Mouse (Mus musculus): ENCODE measurements around the gene Hoxd11. TPM values are rescaled to one million over a fixed set of nuclear protein-coding genes. Genes with fewer than 3 reads are reported as not detected.

Hoxd11 gene
- polyA plus RNA-seq, 1 experiment from 2014 or later, result 2.1 TPM

GRCm38 (mm10) chr2:74704393-74704998 is 25.1 kb downstream of the Hoxd11 start, which contains the start of gene Hoxd8:
Hoxd8 (plus strand) TSS chr2:74704615.
- WGBS, result under 1% methylated on average over 34 of the region's 52 CpGs
- no peaks in the 10 kb centered on the region for H3K36me3 ChIP-seq
- DNase-seq (ENCODE audit: low spot score), result no peak
- peaks cover 99% of the 10 kb centered on the region for H3K27me3 ChIP-seq (ENCODE audit: insufficient read depth, poor library complexity, severe bottlenecking)
- H3K9me3 ChIP-seq, result no peaks in the 10 kb centered on the region
- peak within 1 kb of the TSS; percentile 52 for H3K27ac ChIP-seq
- H3K4me3 ChIP-seq, result peak within 1 kb of the TSS; percentile 59
- peaks cover 12% of the 10 kb centered on the region for H3K4me1 ChIP-seq

GRCm38 (mm10) chr2:74704999-74705466 is 25.7 kb downstream of the Hoxd11 start:
- WGBS, result 0% methylated on average over 45 of the region's 66 CpGs
- H3K27me3 ChIP-seq (ENCODE audit: insufficient read depth, poor library complexity, severe bottlenecking), result peaks cover 99% of the 10 kb centered on the region
- peak overlapping the region; percentile 52 for H3K27ac ChIP-seq
- no peak for DNase-seq (ENCODE audit: low spot score)
- H3K4me1 ChIP-seq, result peaks cover 12% of the 10 kb centered on the region
- no peaks in the 10 kb centered on the region for H3K9me3 ChIP-seq
- H3K36me3 ChIP-seq, result no peaks in the 10 kb centered on the region
- H3K4me3 ChIP-seq, result peak overlapping the region; percentile 59

- peak overlapping the region; percentile 59 for H3K4me3 ChIP-seq
- 1% methylated on average over 79 of the region's 85 CpGs for WGBS
- H3K9me3 ChIP-seq, result no peaks in the 10 kb centered on the region
- H3K4me1 ChIP-seq, result peaks cover 12% of the 10 kb centered on the region
- no peaks in the 10 kb centered on the region for H3K36me3 ChIP-seq
- peak overlapping the region; percentile 52; the same call in 1 of the 2 replicates for H3K27ac ChIP-seq
- DNase-seq (ENCODE audit: low spot score), result no peak
- peaks cover 99% of the 10 kb centered on the region for H3K27me3 ChIP-seq (ENCODE audit: insufficient read depth, poor library complexity, severe bottlenecking)
Observed at GRCm38 (mm10) chr2:74705467-74706089, 26.2 kb downstream of the Hoxd11 start.

- H3K27me3 ChIP-seq (ENCODE audit: insufficient read depth, poor library complexity, severe bottlenecking), result peaks cover 99% of the 10 kb centered on the region
- WGBS, result 1% methylated on average over 13 of the region's 13 CpGs
Observed at GRCm38 (mm10) chr2:74706393-74706960, 27.1 kb downstream of the Hoxd11 start.

GRCm38 (mm10) chr2:74707599-74707998 is 28.2 kb downstream of the Hoxd11 start:
- peaks cover 19% of the 10 kb centered on the region for H3K4me1 ChIP-seq
- WGBS, result 7% methylated on average over 7 of the region's 7 CpGs
- no peak for DNase-seq (ENCODE audit: low spot score)

More at GRCm38 (mm10) chr2:74706393-74706960, 27.1 kb downstream of the Hoxd11 start:
- no peak overlapping the region for H3K4me3 ChIP-seq
- H3K4me1 ChIP-seq, result peaks cover 12% of the 10 kb centered on the region
- DNase-seq (ENCODE audit: low spot score), result no peak
- no peaks in the 10 kb centered on the region for H3K36me3 ChIP-seq
- no peak overlapping the region for H3K27ac ChIP-seq
- H3K9me3 ChIP-seq, result no peaks in the 10 kb centered on the region

GRCm38 (mm10) chr2:74708676-74709075 is 29.3 kb downstream of the Hoxd11 start:
- DNase-seq (ENCODE audit: low spot score), result no peak
- Histone ChIP-seq H3K36me3 (no peaks in the 10 kb centered on the region), H3K27ac (no peak overlapping the region), H3K27me3 (ENCODE audit: insufficient read depth, poor library complexity, severe bottlenecking) (peaks cover 99% of the 10 kb centered on the region), H3K4me3 (no peak overlapping the region), H3K4me1 (peaks cover 19% of the 10 kb centered on the region), H3K9me3 (no peaks in the 10 kb centered on the region)
- WGBS, result 8% methylated on average over 4 of the region's 4 CpGs

More at GRCm38 (mm10) chr2:74707599-74707998, 28.2 kb downstream of the Hoxd11 start:
- peaks cover 99% of the 10 kb centered on the region for H3K27me3 ChIP-seq (ENCODE audit: insufficient read depth, poor library complexity, severe bottlenecking)
- no peak overlapping the region for H3K27ac ChIP-seq
- no peak overlapping the region for H3K4me3 ChIP-seq
- H3K9me3 ChIP-seq, result no peaks in the 10 kb centered on the region
- no peaks in the 10 kb centered on the region for H3K36me3 ChIP-seq

GRCm38 (mm10) chr2:74709465-74710419 is 30.4 kb downstream of the Hoxd11 start:
- no peaks in the 10 kb centered on the region for H3K36me3 ChIP-seq
- WGBS, result 7% methylated on average over 5 of the region's 5 CpGs
- H3K9me3 ChIP-seq, result no peaks in the 10 kb centered on the region
- H3K4me1 ChIP-seq, result peaks cover 16% of the 10 kb centered on the region
- H3K27me3 ChIP-seq (ENCODE audit: insufficient read depth, poor library complexity, severe bottlenecking), result peaks cover 99% of the 10 kb centered on the region
- H3K27ac ChIP-seq, result no peak overlapping the region
- DNase-seq (ENCODE audit: low spot score), result no peak
- no peak overlapping the region for H3K4me3 ChIP-seq

GRCm38 (mm10) chr2:74710929-74711543 is 31.7 kb downstream of the Hoxd11 start:
- under 1% methylated on average over 16 of the region's 16 CpGs for WGBS
- no peak overlapping the region for H3K27ac ChIP-seq
- H3K36me3 ChIP-seq, result no peaks in the 10 kb centered on the region
- peaks cover 99% of the 10 kb centered on the region for H3K27me3 ChIP-seq (ENCODE audit: insufficient read depth, poor library complexity, severe bottlenecking)
- peaks cover 13% of the 10 kb centered on the region for H3K4me1 ChIP-seq
- H3K4me3 ChIP-seq, result peak overlapping the region; percentile 24; the same call in 1 of the 2 replicates
- H3K9me3 ChIP-seq, result no peaks in the 10 kb centered on the region
- no peak for DNase-seq (ENCODE audit: low spot score)

GRCm38 (mm10) chr2:74711721-74712621 is 32.6 kb downstream of the Hoxd11 start, which contains the start of the genes Hoxd3 and Hoxd4:
Hoxd3 (plus strand) TSS chr2:74711927.
Hoxd4 (plus strand) TSS chr2:74711929.
- H3K27me3 ChIP-seq (ENCODE audit: insufficient read depth, poor library complexity, severe bottlenecking), result peaks cover 100% of the 10 kb centered on the region
- DNase-seq (ENCODE audit: low spot score), result no peak
- peaks cover 13% of the 10 kb centered on the region for H3K4me1 ChIP-seq
- H3K36me3 ChIP-seq, result no peaks in the 10 kb centered on the region
- no peaks in the 10 kb centered on the region for H3K9me3 ChIP-seq
- H3K27ac ChIP-seq, result peak within 1 kb of the TSS; percentile 59; the same call in 1 of the 2 replicates
- WGBS, result under 1% methylated on average over 65 of the region's 65 CpGs
- peak within 1 kb of the TSS; percentile 59 for H3K4me3 ChIP-seq

GRCm38 (mm10) chr2:74713239-74714150 is 34.1 kb downstream of the Hoxd11 start:
- no peak for DNase-seq (ENCODE audit: low spot score)
- no peak overlapping the region for H3K4me3 ChIP-seq
- no peak overlapping the region for H3K27ac ChIP-seq
- no peaks in the 10 kb centered on the region for H3K36me3 ChIP-seq
- WGBS, result 7% methylated on average over 19 of the region's 19 CpGs
- H3K27me3 ChIP-seq (ENCODE audit: insufficient read depth, poor library complexity, severe bottlenecking), result peaks cover 100% of the 10 kb centered on the region
- no peaks in the 10 kb centered on the region for H3K9me3 ChIP-seq
- H3K4me1 ChIP-seq, result peaks cover 13% of the 10 kb centered on the region
